Mouse (Mus musculus) myocyte (in vitro differentiated cells): ENCODE measurements around the gene Pdzd2. TPM values are rescaled to one million over a fixed set of nuclear protein-coding genes. Genes with fewer than 3 reads are reported as not detected.

ENCODE experiments used
- H3K27me3 ChIP-seq: one replicate; pipeline ENCODE4 v1.6.1; 2011; ENCODE audit not compliant: control insufficient read depth, insufficient read depth, insufficient read length
- H3K36me3 ChIP-seq: one replicate; pipeline ENCODE4 v1.6.1; 2011; ENCODE audit not compliant: control insufficient read depth, insufficient read depth
- H3K4me2 ChIP-seq: one replicate; pipeline ENCODE4 v1.6.1; 2011; ENCODE audit warnings: low read depth, control low read depth
- H3K4me3 ChIP-seq: one replicate; pipeline ENCODE4 v1.5.1; 2011; ENCODE audit warnings: mild to moderate bottlenecking, control low read depth, moderate library complexity
- H3K79me2 ChIP-seq: one replicate; pipeline ENCODE4 v1.6.1; 2011; ENCODE audit not compliant: control insufficient read depth, insufficient read depth
- H3ac ChIP-seq: one replicate; pipeline ENCODE4 v1.6.1; 2011; ENCODE audit not compliant: control insufficient read depth, insufficient read length
- CEBPB ChIP-seq: IDR thresholded peaks from 2 replicates; pipeline ENCODE4 v1.6.1; 2011; ENCODE audit warnings: mild to moderate bottlenecking, moderate library complexity; ENCODE audit not compliant: poor library complexity, insufficient read depth, severe bottlenecking
- E2F4 ChIP-seq: IDR thresholded peaks from one replicate; pipeline ENCODE4 v1.6.1; 2011; ENCODE audit warnings: mild to moderate bottlenecking, control low read depth, moderate library complexity; ENCODE audit not compliant: insufficient read depth
- MAX ChIP-seq: IDR thresholded peaks from one replicate; pipeline ENCODE4 v1.6.1; 2011; ENCODE audit warnings: low read depth, mild to moderate bottlenecking, control low read depth
- MYOD1 ChIP-seq, 3 experiments: IDR thresholded peaks; one replicate each; pipeline ENCODE4 v1.6.1; 2011; ENCODE audit warnings: control low read depth in 2 of 3, low read depth in 2 of 3, mild to moderate bottlenecking in 2 of 3, moderate library complexity in 1 of 3; ENCODE audit not compliant: insufficient read length in 2 of 3, control insufficient read depth in 1 of 3
- MYOG ChIP-seq, 3 experiments: IDR thresholded peaks; one replicate each; pipeline ENCODE4 v1.6.1; 2011; ENCODE audit warnings: control low read depth in 2 of 3, low read depth in 2 of 3, mild to moderate bottlenecking in 2 of 3; ENCODE audit not compliant: insufficient read length in 2 of 3, control insufficient read depth in 1 of 3, insufficient read depth in 1 of 3
- POLR2A ChIP-seq: IDR thresholded peaks from one replicate; pipeline ENCODE4 v1.6.1; 2011; ENCODE audit warnings: low read depth, mild to moderate bottlenecking, control low read depth, moderate library complexity; ENCODE audit not compliant: insufficient read length
- POLR2AphosphoS2 ChIP-seq: IDR thresholded peaks from one replicate; pipeline ENCODE4 v1.6.1; 2011; ENCODE audit warnings: low read depth, control low read depth; ENCODE audit not compliant: insufficient read length
- REST ChIP-seq: IDR thresholded peaks from one replicate; pipeline ENCODE4 v1.6.1; 2011; ENCODE audit warnings: mild to moderate bottlenecking, control low read depth, moderate library complexity; ENCODE audit not compliant: insufficient read depth, insufficient read length
- SRF ChIP-seq: IDR thresholded peaks from one replicate; pipeline ENCODE4 v1.6.1; 2011; ENCODE audit warnings: low read depth; ENCODE audit not compliant: control insufficient read depth, insufficient read length
- TCF12 ChIP-seq: IDR thresholded peaks from one replicate; pipeline ENCODE4 v1.6.1; 2011; ENCODE audit warnings: mild to moderate bottlenecking, control low read depth; ENCODE audit not compliant: poor library complexity, insufficient read depth, severe bottlenecking
- TCF3 ChIP-seq: IDR thresholded peaks from one replicate; pipeline ENCODE4 v1.6.1; 2011; ENCODE audit warnings: low read depth, control low read depth; ENCODE audit not compliant: insufficient read length
- USF1 ChIP-seq: IDR thresholded peaks from one replicate; pipeline ENCODE4 v1.6.1; 2011; ENCODE audit warnings: low read depth, mild to moderate bottlenecking, control low read depth, moderate library complexity
- polyA plus RNA-seq: library from polyadenylated mRNA; unstranded; fragments of >200 nt; fragmentation: generic; extraction: Trizol; gene quantifications from one replicate; pipeline ENCODE4 v1.2.1, GENCODE M21; 2012; ENCODE audit warnings: missing spikeins

Pdzd2 gene
- polyA plus RNA-seq, 1 experiment, result 0.01 TPM

GRCm38 (mm10) chr15:12612944-12613675 is 126.6 kb downstream of the Pdzd2 start:
- Histone ChIP-seq H3K36me3 (no peaks in the 10 kb centered on the region), H3K4me3 (no peak overlapping the region), H3K79me2 (no peaks in the 10 kb centered on the region), H3ac (no peak overlapping the region), H3K27me3 (no peaks in the 10 kb centered on the region), H3K4me2 (no peak overlapping the region)
- TF ChIP-seq MYOG (IDR thresholded peaks at IDR 0.05; ENCODE audit: control insufficient read depth in 1 of 3, insufficient read depth in 1 of 3, insufficient read length in 2 of 3, low read depth in 2 of 3) (no peak), CEBPB (no peak), SRF (no peak), MAX (no peak), E2F4 (no peak), MYOD1 (IDR thresholded peaks at IDR 0.05; ENCODE audit: control insufficient read depth in 1 of 3, insufficient read length in 2 of 3, low read depth in 2 of 3) (no peak), TCF12 (no peak), POLR2A (no peak), USF1 (no peak), POLR2AphosphoS2 (no peak), TCF3 (no peak), REST (no peak)

- Histone ChIP-seq H3K27me3 (no peaks in the 10 kb centered on the region), H3K36me3 (no peaks in the 10 kb centered on the region), H3K4me3 (no peak overlapping the region), H3K4me2 (no peak overlapping the region), H3ac (no peak overlapping the region), H3K79me2 (no peaks in the 10 kb centered on the region)
- TF ChIP-seq E2F4 (no peak), REST (no peak), TCF12 (no peak), MYOG (IDR thresholded peaks at IDR 0.05; ENCODE audit: control insufficient read depth in 1 of 3, insufficient read depth in 1 of 3, insufficient read length in 2 of 3, low read depth in 2 of 3) (no peak), TCF3 (no peak), POLR2A (no peak), USF1 (no peak), SRF (no peak), POLR2AphosphoS2 (no peak), CEBPB (no peak), MAX (no peak), MYOD1 (IDR thresholded peaks at IDR 0.05; ENCODE audit: control insufficient read depth in 1 of 3, insufficient read length in 2 of 3, low read depth in 2 of 3) (no peak)
Measured at GRCm38 (mm10) chr15:12608090-12608489, 131.6 kb downstream of the Pdzd2 start.

GRCm38 (mm10) chr15:12606306-12606705 is 133.4 kb downstream of the Pdzd2 start:
- Histone ChIP-seq H3K4me3 (no peak overlapping the region), H3K36me3 (no peaks in the 10 kb centered on the region), H3K27me3 (no peaks in the 10 kb centered on the region), H3K79me2 (no peaks in the 10 kb centered on the region), H3K4me2 (no peak overlapping the region), H3ac (no peak overlapping the region)
- TF ChIP-seq USF1 (no peak), REST (no peak), POLR2AphosphoS2 (no peak), MYOD1 (IDR thresholded peaks at IDR 0.05; ENCODE audit: control insufficient read depth in 1 of 3, insufficient read length in 2 of 3, low read depth in 2 of 3) (no peak), MAX (no peak), MYOG (IDR thresholded peaks at IDR 0.05; ENCODE audit: control insufficient read depth in 1 of 3, insufficient read depth in 1 of 3, insufficient read length in 2 of 3, low read depth in 2 of 3) (no peak), E2F4 (no peak), CEBPB (no peak), POLR2A (no peak), TCF12 (no peak), TCF3 (no peak), SRF (no peak)

- Histone ChIP-seq H3K27me3 (no peaks in the 10 kb centered on the region), H3K36me3 (no peaks in the 10 kb centered on the region), H3K4me2 (no peak overlapping the region), H3K4me3 (no peak overlapping the region), H3ac (no peak overlapping the region), H3K79me2 (no peaks in the 10 kb centered on the region)
- TF ChIP-seq E2F4 (no peak), CEBPB (no peak), TCF3 (no peak), REST (no peak), POLR2AphosphoS2 (no peak), MYOG (IDR thresholded peaks at IDR 0.05; ENCODE audit: control insufficient read depth in 1 of 3, insufficient read depth in 1 of 3, insufficient read length in 2 of 3, low read depth in 2 of 3) (no peak), USF1 (no peak), SRF (no peak), MAX (no peak), MYOD1 (IDR thresholded peaks at IDR 0.05; ENCODE audit: control insufficient read depth in 1 of 3, insufficient read length in 2 of 3, low read depth in 2 of 3) (no peak), TCF12 (no peak), POLR2A (no peak)
Measured at GRCm38 (mm10) chr15:12605239-12605993, 134.3 kb downstream of the Pdzd2 start.
